Mouse (Mus musculus): ENCODE results near the gene Qtrt1. TPM values are rescaled to one million over a fixed set of nuclear protein-coding genes. Genes with fewer than 3 reads are reported as not detected.

The Qtrt1 gene
- total RNA-seq (2021), result 1 to 10 TPM; 8.0 to 9.5 TPM

- peak; percentile 75 to 79 for DNase-seq
- intact Hi-C loops (cut with DNase I), result loop anchor here (1.0 to 5.0 kb wide), 3 partner anchors 45 to 260 kb away; partner anchors contain the start of gene Ilf3
These were observed at the start of gene Qtrt1 for GRCm38 (mm10) chr9:21411669-21412550. Gene Qtrt1, plus strand, starts transcription at chr9:21411837.

- DNase-seq, result peak; percentile 72 to 75
- intact Hi-C loops (cut with DNase I), result loop anchor here (2.0 kb wide), 2 partner anchors 44 to 102 kb away; partner anchors contain the start of gene Qtrt1
These were observed 45.0 kb upstream of the Qtrt1 start for GRCm38 (mm10) chr9:21366541-21367220.

- peak; percentile 99 to 100 for DNase-seq
- intact Hi-C loops (cut with DNase I), result loop anchor here (2.0 kb wide), 2 partner anchors 43 to 101 kb away; partner anchors contain the start of gene Qtrt1
These were observed 44.1 kb upstream of the Qtrt1 start, which contains the start of gene Ilf3 for GRCm38 (mm10) chr9:21367357-21368111. Gene Ilf3, plus strand, starts transcription at chr9:21367871.

- DNase-seq, result peak; percentile 64 to 78
- intact Hi-C loops (cut with DNase I), result no loop called here
These were observed 43.5 kb upstream of the Qtrt1 start for GRCm38 (mm10) chr9:21368131-21368584.

GRCm38 (mm10) chr9:21369080-21369479 is 42.6 kb upstream of the Qtrt1 start:
- intact Hi-C loops (cut with DNase I), result no loop called here
- no peak for DNase-seq

GRCm38 (mm10) chr9:21370876-21371275 is 40.8 kb upstream of the Qtrt1 start:
- intact Hi-C loops (cut with DNase I), result no loop called here
- no peak for DNase-seq

- DNase-seq, result no peak
- intact Hi-C loops (cut with DNase I), result no loop called here
These were observed 39.1 kb upstream of the Qtrt1 start for GRCm38 (mm10) chr9:21372508-21372907.

GRCm38 (mm10) chr9:21379195-21379594 is 32.4 kb upstream of the Qtrt1 start:
- intact Hi-C loops (cut with DNase I), result no loop called here
- no peak for DNase-seq

- DNase-seq, result no peak
- intact Hi-C loops (cut with DNase I), result no loop called here
These were observed 30.8 kb upstream of the Qtrt1 start for GRCm38 (mm10) chr9:21380868-21381267.

- intact Hi-C loops (cut with DNase I), result no loop called here
- DNase-seq, result no peak
These were observed 27.7 kb upstream of the Qtrt1 start for GRCm38 (mm10) chr9:21383966-21384365.

- intact Hi-C loops (cut with DNase I), result no loop called here
- DNase-seq, result no peak
These were observed 18.9 kb upstream of the Qtrt1 start for GRCm38 (mm10) chr9:21392646-21393175.

- intact Hi-C loops (cut with DNase I), result no loop called here
These were observed 15.9 kb upstream of the Qtrt1 start for GRCm38 (mm10) chr9:21395692-21396091.

GRCm38 (mm10) chr9:21397170-21397569 is 14.5 kb upstream of the Qtrt1 start:
- DNase-seq, result no peak
- intact Hi-C loops (cut with DNase I), result no loop called here

More at GRCm38 (mm10) chr9:21395692-21396091, 15.9 kb upstream of the Qtrt1 start:
- no peak for DNase-seq

GRCm38 (mm10) chr9:21401042-21401441 is 10.6 kb upstream of the Qtrt1 start:
- intact Hi-C loops (cut with DNase I), result loop anchor here (5.0 kb wide), 1 partner anchor 174 kb away; no protein-coding TSS in a partner anchor
- no peak for DNase-seq

GRCm38 (mm10) chr9:21402764-21403253 is 8.8 kb upstream of the Qtrt1 start:
- DNase-seq, result peak in 1 of 2 experiments; percentile 13
- intact Hi-C loops (cut with DNase I), result loop anchor here (5.0 kb wide), 1 partner anchor 176 kb away; no protein-coding TSS in a partner anchor

GRCm38 (mm10) chr9:21403745-21404144 is 7.9 kb upstream of the Qtrt1 start:
- no peak for DNase-seq
- intact Hi-C loops (cut with DNase I), result loop anchor here (5.0 kb wide), 1 partner anchor 176 kb away; no protein-coding TSS in a partner anchor

GRCm38 (mm10) chr9:21405525-21405924 is 6.1 kb upstream of the Qtrt1 start:
- intact Hi-C loops (cut with DNase I), result no loop called here
- no peak for DNase-seq

GRCm38 (mm10) chr9:21407951-21408350 is 3.7 kb upstream of the Qtrt1 start:
- intact Hi-C loops (cut with DNase I), result no loop called here
- DNase-seq, result peak in 1 of 2 experiments; percentile 15

- DNase-seq, result no peak
- intact Hi-C loops (cut with DNase I), result loop anchor here (1.0 kb wide), 1 partner anchor 95 kb away; no protein-coding TSS in a partner anchor
These were observed 3.0 kb upstream of the Qtrt1 start for GRCm38 (mm10) chr9:21408624-21409023.
